10 mouse cellular contexts compared by ENCODE assay signal in the genomic region with DNA sequence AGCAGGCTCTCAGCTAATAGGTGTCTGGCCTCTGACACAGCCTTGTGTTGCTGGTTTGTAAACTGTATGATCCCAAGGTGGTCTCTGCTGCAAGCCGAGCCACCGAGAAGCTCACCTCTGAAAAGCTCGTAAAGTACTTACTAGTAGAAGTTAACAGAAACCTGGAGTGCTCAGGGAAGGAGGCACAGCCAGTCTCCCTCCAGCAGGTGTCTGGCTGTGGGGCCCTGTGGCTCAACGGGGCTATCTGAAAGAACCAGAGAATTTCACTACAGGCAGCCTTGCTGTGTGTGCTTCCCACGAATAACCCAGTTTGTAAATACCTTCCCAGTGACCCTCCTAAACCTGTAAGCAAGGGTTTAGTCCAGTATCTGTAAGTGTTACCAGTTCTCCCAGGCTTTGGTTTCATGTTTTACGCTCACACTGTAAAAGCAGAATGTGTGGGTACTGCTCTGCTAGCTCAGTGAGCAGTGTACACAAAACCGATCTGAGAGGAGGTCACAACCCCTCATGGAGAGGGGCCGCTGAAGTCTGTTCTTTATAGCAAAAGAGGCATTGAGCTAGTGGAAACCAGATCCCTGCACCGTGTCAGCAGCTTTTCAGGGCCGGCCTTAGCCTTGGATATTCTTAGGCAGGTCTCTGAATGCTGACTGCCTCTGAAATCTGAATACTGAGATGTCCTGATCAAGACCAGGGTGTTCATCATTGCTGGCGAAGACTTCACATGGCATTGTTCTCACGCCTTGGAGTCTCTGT.
A peak's percentile ranks its signal among the peaks of the same experiment; 100 is the strongest.
DNase-seq lines count a peak whose midpoint lies in the region; ATAC-seq and TF ChIP-seq lines count a peak whose summit lies in the region.
"Had no signal": no experiment of that assay in that cellular context is flagged by ENCODE, and none has a peak within 500 bp of the region (broad histone marks: within the 10 kb centered on the region; RNA-seq: fewer than 3 reads in every experiment).

No protein-coding gene starts in this region.

- H3K4me3 ChIP-seq in kidney, postnatal 0 days (replicated peaks; ENCODE audit: low read depth, low read length), result no peak overlapping the region
- no peak overlapping the region for H3K4me3 ChIP-seq in limb, embryonic 13.5 days

- H3K4me1 ChIP-seq in kidney, postnatal 0 days (replicated peaks; ENCODE audit: insufficient read depth, low read length), result no peaks in the 10 kb centered on the region
- peaks cover 35% of the 10 kb centered on the region for H3K4me1 ChIP-seq in limb, embryonic 13.5 days

- no peaks in the 10 kb centered on the region for H3K9me3 ChIP-seq in kidney, postnatal 0 days (replicated peaks; ENCODE audit: low read length)
- no peaks in the 10 kb centered on the region for H3K9me3 ChIP-seq in limb, embryonic 13.5 days

- peak; percentile 49 for DNase-seq in gastrocnemius, adult 18-20 months (ENCODE audit: low spot score)
- DNase-seq in gastrocnemius, postnatal 14 days, result no peak
- peak; percentile 86 for DNase-seq in kidney, postnatal 0 days (ENCODE audit: low spot score)
- DNase-seq in kidney, postnatal 10 days, result no peak
- DNase-seq in Muller cell, postnatal 12 days (ENCODE audit: inconsistent ontology term), result peak; percentile 33
- DNase-seq in right cerebral cortex, postnatal 10 days (ENCODE audit: low spot score in 2 of 2), result no peak
- no peak for DNase-seq in left cerebral cortex, adult 18-20 months (ENCODE audit: low spot score in 2 of 2)
- DNase-seq: cerebellum, postnatal 14 days had no signal

- peak overlapping the region; percentile 47; the same call in 1 of the 2 replicates for H3K27ac ChIP-seq in kidney, postnatal 0 days
- H3K27ac ChIP-seq in limb, embryonic 13.5 days, result peak overlapping the region; percentile 65

- TF ChIP-seq CTCF in kidney, postnatal 0 days (IDR thresholded peaks at IDR 0.05; ENCODE audit: low read depth), result no peak

- H3K9ac ChIP-seq in kidney, postnatal 0 days (ENCODE audit: low read depth, low read length), result no peak overlapping the region
- no peak overlapping the region for H3K9ac ChIP-seq in limb, embryonic 13.5 days

- intact Hi-C loops in gastrocnemius, postnatal 14 days (cut with DNase I; ENCODE audit: low total_unique reads), result no loop called here

- H3K36me3 ChIP-seq in kidney, postnatal 0 days (ENCODE audit: insufficient read depth, low read length), result no peaks in the 10 kb centered on the region
- H3K36me3 ChIP-seq in limb, embryonic 13.5 days, result peaks cover 41% of the 10 kb centered on the region

- 34% methylated on average over 12 of the region's 12 CpGs for WGBS in kidney, postnatal 0 days
- 40% methylated on average over 12 of the region's 12 CpGs for WGBS in limb, embryonic 13.5 days

- ATAC-seq in kidney, postnatal 0 days (replicated peaks; ENCODE audit: low FRiP score, low read depth), result peak; percentile 76
- peak; percentile 57; the same call in 1 of the 2 replicates for ATAC-seq in limb, embryonic 13.5 days (ENCODE audit: low FRiP score, low read depth)
- ATAC-seq: intestine, postnatal 0 days had no signal

- H3K4me2 ChIP-seq in kidney, postnatal 0 days (ENCODE audit: low read length), result no peak overlapping the region
- no peak overlapping the region for H3K4me2 ChIP-seq in limb, embryonic 13.5 days (replicated peaks)

- no peaks in the 10 kb centered on the region for H3K27me3 ChIP-seq in kidney, postnatal 0 days (ENCODE audit: insufficient read depth, low read length)
- H3K27me3 ChIP-seq in limb, embryonic 13.5 days, result no peaks in the 10 kb centered on the region

Comparison
In these comparisons a context has a peak if more than half of its experiments do, and no peak if none do; other contexts are left out.
1. DNase-seq: peak in gastrocnemius, adult 18-20 months (single experiment), kidney, postnatal 0 days (single experiment) and Muller cell, postnatal 12 days (single experiment); none in gastrocnemius, postnatal 14 days (single experiment), kidney, postnatal 10 days (single experiment), right cerebral cortex, postnatal 10 days (0 of 2) and left cerebral cortex, adult 18-20 months (0 of 2).